Mouse (Mus musculus) C2C12 (cell line): ENCODE results near the gene Rab40b.

Experiments used
- CEBPB ChIP-seq: IDR thresholded peaks from one replicate; pipeline ENCODE4 v1.6.1; 2011; ENCODE audit warnings: low read depth, mild to moderate bottlenecking, control low read depth, moderate library complexity
- CTCF ChIP-seq: IDR thresholded peaks from one replicate; pipeline ENCODE4 v1.5.1; 2011; ENCODE audit not compliant: control insufficient read depth, insufficient read depth, insufficient read length
- FOSL1 ChIP-seq: IDR thresholded peaks from one replicate; pipeline ENCODE4 v1.8.0; 2011; ENCODE audit warnings: mild to moderate bottlenecking, low read length; ENCODE audit not compliant: poor library complexity, insufficient read depth, severe bottlenecking
- MAX ChIP-seq: IDR thresholded peaks from one replicate; pipeline ENCODE4 v1.6.1; 2011; ENCODE audit warnings: mild to moderate bottlenecking, control low read depth
- MYOG ChIP-seq: IDR thresholded peaks from one replicate; pipeline ENCODE4 v1.6.1; 2011; ENCODE audit not compliant: control insufficient read depth, insufficient read length; ENCODE audit errors: extremely low read depth
- USF1 ChIP-seq: IDR thresholded peaks from one replicate; pipeline ENCODE4 v1.6.1; 2011; ENCODE audit warnings: low read depth, mild to moderate bottlenecking, control low read depth, moderate library complexity

- no peak for TF ChIP-seq CTCF
- no peak for TF ChIP-seq MYOG
- no peak for TF ChIP-seq FOSL1
- no peak for TF ChIP-seq USF1
- no peak for TF ChIP-seq CEBPB
- TF ChIP-seq MAX, result no peak
Observed at GRCm38 (mm10) chr11:121414762-121415161, 26.7 kb upstream of the Rab40b start.
